Mouse (Mus musculus) megakaryocyte-erythroid progenitor cell, adult 5 weeks (primary cell): Measurements from ENCODE around the gene Gabbr1. TPM values are rescaled to one million over a fixed set of nuclear protein-coding genes. Genes with fewer than 3 reads are reported as not detected.

ENCODE experiments used
- polyA plus RNA-seq: library from polyadenylated mRNA; stranded (reverse); fragments of >175 nt; gene quantifications from 2 replicates; pipeline ENCODE4 v1.2.3, GENCODE M21; 2012

Gene Gabbr1
- polyA plus RNA-seq: 35.7 and 37.7 TPM in 2 replicates

DNA sequence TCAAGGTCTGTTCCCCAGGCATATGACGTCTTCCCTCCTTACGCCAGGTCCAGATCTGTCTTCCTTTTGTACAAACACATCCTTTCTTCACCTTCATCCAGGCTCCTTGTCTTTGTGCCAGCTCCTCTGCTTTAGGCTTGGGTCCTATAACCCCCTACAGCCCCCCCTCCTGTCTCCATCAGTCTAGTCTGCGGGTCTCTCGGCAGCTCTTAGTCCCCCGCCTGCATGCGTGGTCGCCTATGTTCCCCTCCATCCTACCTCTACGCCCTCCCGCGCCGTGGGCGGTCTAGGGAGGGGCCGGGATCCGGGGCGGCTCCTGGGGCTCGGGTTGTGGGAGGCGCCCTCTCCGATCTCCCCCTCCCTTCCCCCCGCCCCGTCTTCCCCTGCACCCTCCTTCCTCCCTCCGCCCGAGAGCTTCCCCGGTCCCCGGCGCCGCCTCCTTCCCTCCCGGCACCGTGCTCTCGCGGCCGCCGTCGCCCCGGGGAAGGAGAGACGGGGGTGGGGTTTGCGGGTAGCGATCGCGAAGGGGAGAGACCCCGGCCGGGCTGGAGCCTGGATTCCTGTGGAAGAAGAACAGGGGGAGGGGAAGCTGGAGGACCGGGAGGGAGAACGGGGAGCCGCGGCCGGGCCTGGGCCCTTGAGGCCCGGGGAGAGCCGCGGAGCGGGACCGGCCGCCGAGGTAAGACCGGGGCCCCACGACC, at the start of gene Gabbr1:
Gene Gabbr1, plus strand, starts transcription at position 356 of the 701 bp plus-strand sequence.

DNA sequence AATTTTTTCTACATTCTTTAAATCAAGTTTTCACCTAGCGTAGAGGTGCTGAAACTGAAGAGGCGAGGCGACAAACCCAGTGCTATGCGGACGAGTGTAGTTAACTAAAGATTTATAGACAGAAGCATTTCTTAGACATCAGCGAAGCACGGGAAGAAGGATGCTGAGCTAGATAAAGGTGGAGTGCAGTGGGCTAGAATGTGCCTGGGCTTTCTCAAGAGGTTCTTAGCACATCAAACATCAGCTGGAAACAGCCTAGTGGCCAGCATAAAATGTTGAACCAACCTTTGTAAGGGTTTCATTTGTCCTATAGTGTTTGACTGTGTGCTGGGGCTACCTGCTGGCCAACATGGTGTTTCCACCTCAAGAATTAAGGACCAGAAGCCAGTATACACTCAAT, 44.9 kb upstream of the Gabbr1 start, which contains the start of gene Zfp57:
Gene Zfp57, plus strand, starts transcription at position 301 of the 400 bp plus-strand sequence.

DNA sequence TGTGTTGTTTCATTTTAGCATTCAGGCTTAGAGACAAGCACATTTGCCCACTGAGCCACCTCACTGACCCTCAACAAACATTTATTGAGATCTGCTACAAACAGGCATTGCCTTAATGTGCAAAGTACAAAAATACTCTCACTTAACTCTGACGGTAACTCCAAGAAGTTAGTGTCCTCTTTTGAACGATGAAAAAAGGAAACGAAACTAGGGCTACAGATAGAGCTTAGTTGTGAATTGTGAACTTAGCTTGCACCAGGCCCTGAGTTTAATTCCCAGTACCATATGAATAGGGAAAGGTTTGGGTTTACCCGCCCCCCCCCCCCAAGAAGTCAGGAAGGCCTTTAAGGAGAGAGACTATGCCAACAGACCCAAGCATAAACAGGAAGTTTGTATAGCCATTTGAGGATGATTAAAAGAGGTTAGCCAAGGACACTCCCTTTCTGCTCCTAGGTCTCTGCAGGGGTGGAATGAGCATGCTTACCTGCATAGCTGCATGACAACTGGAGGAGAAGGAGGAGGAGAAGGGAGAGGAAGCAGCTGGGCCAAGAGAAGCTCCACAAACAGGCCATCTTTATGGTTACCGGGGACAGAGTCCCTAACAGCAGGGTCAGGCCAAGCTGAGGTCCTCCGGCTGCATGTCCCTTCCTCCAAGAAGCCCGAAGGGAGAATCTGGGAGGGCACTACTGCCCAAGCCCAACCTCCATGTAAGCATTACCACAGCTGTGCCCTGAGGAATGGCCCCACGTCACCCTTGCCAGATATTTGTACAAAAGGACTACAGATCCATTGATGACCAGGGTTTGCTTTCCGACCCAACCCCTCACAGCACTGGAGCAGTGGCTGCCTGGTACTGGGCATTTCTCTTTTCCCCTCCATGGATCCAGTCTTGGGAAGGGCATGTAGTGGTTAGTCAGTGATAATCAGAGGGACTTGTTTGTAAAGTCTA, 22.9 kb upstream of the Gabbr1 start, which contains the start of gene Mog:
Gene Mog, minus strand, starts transcription at position 771 of the 949 bp plus-strand sequence.

DNA sequence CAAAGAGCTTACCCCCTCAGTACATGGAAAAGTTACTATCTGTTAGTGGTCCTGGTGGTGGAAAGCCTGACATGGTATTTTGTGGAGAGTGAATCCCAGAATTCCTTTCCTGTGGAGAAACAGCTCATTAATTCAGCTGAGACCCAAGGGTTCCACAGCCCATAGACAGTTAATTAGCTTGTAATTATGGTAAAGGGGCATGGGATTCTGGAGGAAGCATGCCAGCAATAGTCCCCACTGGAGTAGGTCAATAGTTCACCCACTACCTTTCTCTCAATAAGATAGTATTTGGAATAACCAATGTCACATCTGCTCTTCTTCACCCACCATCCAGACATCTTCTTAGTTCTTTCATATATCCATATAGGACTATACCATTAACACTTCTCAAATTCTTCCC, 42.6 kb downstream of the Gabbr1 start, which contains the start of gene Olfr90:
Gene Olfr90, minus strand, starts transcription at position 101 of the 400 bp plus-strand sequence.

DNA sequence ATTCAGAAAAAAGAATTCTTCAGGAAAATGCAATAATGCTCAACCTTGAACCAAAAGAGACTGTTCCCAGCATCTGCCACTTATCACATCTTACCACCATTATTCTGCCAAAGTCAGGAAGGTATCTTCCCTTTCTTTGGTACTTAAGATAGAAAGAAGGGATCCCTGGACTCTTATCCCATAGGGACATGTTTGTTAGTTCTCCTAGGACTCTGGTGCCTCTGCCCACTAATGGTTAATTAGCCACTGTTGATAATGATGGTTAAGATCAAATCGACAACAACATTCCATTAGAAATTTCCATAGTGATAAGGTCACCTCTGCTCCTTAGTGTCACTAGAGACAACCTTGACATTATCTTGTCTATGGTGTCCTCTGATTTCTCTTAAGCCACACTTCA, 52.4 kb downstream of the Gabbr1 start, which contains the start of gene Olfr91:
Gene Olfr91, minus strand, starts transcription at position 101 of the 400 bp plus-strand sequence.

DNA sequence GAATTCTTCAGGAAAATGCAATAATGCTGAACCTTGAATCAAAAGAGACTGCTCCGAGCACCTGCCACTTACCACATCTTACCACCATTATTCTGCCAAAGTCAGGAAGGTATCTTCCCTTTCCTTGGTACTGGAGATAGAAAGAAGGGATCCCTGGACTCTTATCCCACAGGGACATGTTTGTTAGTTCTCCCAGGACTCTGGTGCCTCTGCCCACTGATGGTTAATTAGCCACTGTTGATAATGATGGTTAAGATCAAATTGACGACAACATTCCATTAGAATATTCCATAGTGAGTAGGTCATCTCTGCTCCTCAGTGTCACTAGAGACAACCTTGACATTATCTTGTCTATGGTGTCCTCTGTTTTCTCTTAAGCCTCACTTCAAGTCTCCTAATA, 74.2 kb downstream of the Gabbr1 start, which contains the start of gene Olfr92:
Gene Olfr92, minus strand, starts transcription at position 101 of the 400 bp plus-strand sequence.

Other genes starting within 250 kb of the Gabbr1 start
- not detected in 2 replicates for gene H2-M10.6, start 233.8 kb upstream of the Gabbr1 start, polyA plus RNA-seq
- gene Trim26, start 208.8 kb upstream of the Gabbr1 start, polyA plus RNA-seq: 19.3 and 20.1 TPM in 2 replicates
- not detected in 2 replicates for gene Trim15, start 178.8 kb upstream of the Gabbr1 start, polyA plus RNA-seq
- gene Trim10, start 176.4 kb upstream of the Gabbr1 start, polyA plus RNA-seq: 0.89 and 1.6 TPM in 2 replicates
- gene Trim40, start 155.8 kb upstream of the Gabbr1 start, polyA plus RNA-seq: not detected in 2 replicates
- not detected in 2 replicates for gene Trim31, start 147.8 kb upstream of the Gabbr1 start, polyA plus RNA-seq
- 0.09 and 0.45 TPM in 2 replicates for gene Rnf39, start 103.0 kb upstream of the Gabbr1 start, polyA plus RNA-seq
- 125 and 144 TPM in 2 replicates for gene Ppp1r11, start 94.2 kb upstream of the Gabbr1 start, polyA plus RNA-seq
- 2.9 and 3.1 TPM in 2 replicates for gene Znrd1, start 87.4 kb upstream of the Gabbr1 start, polyA plus RNA-seq
- gene Znrd1as, start 87.4 kb upstream of the Gabbr1 start, polyA plus RNA-seq: 0.18 TPM in 1 of 2 replicates, not detected in the other
- not detected in 2 replicates for gene 2410137M14Rik, start 64.7 kb upstream of the Gabbr1 start, polyA plus RNA-seq
- 0.12 TPM in 1 of 2 replicates, not detected in the other for gene H2-M5, start 56.4 kb upstream of the Gabbr1 start, polyA plus RNA-seq
- gene Zfp57, start 44.8 kb upstream of the Gabbr1 start, polyA plus RNA-seq: 0.46 and 0.68 TPM in 2 replicates
- not detected in 2 replicates for gene Mog, start 22.6 kb upstream of the Gabbr1 start, polyA plus RNA-seq
- gene Olfr90, start 42.5 kb downstream of the Gabbr1 start, polyA plus RNA-seq: not detected in 2 replicates
- not detected in 2 replicates for gene Olfr91, start 52.3 kb downstream of the Gabbr1 start, polyA plus RNA-seq
- gene Olfr92, start 74.1 kb downstream of the Gabbr1 start, polyA plus RNA-seq: not detected in 2 replicates
- gene Olfr93, start 115.5 kb downstream of the Gabbr1 start, polyA plus RNA-seq: not detected in 2 replicates
- gene Ubd, start 147.9 kb downstream of the Gabbr1 start, polyA plus RNA-seq: not detected in 2 replicates
- gene Olfr94, start 155.0 kb downstream of the Gabbr1 start, polyA plus RNA-seq: not detected in 2 replicates
- 0.02 TPM in 1 of 2 replicates, not detected in the other for gene Olfr95, start 167.2 kb downstream of the Gabbr1 start, polyA plus RNA-seq
- gene Olfr96, start 174.2 kb downstream of the Gabbr1 start, polyA plus RNA-seq: not detected in 2 replicates
- not detected in 2 replicates for gene Olfr97, start 191.4 kb downstream of the Gabbr1 start, polyA plus RNA-seq
- gene Olfr98, start 217.8 kb downstream of the Gabbr1 start, polyA plus RNA-seq: not detected in 2 replicates
- 1.8 and 2.2 TPM in 2 replicates for gene H2-M3, start 224.3 kb downstream of the Gabbr1 start, polyA plus RNA-seq
- not detected in 2 replicates for gene Olfr99, start 237.5 kb downstream of the Gabbr1 start, polyA plus RNA-seq